Mouse (Mus musculus) embryonic fibroblast, embryonic 13.5 days (primary cell): ENCODE data around the gene Usp50. TPM values are rescaled to one million over a fixed set of nuclear protein-coding genes. Genes with fewer than 3 reads are reported as not detected.

ENCODE experiments used
- H3K27ac ChIP-seq: 2 replicates; pipeline ENCODE4 v1.5.1; 2012; ENCODE audit warnings: low read length, control low read depth, inconsistent platforms; ENCODE audit not compliant: insufficient read depth
- H3K4me1 ChIP-seq: 2 replicates; pipeline ENCODE4 v1.6.1; 2011; ENCODE audit warnings: low read length; ENCODE audit not compliant: control insufficient read depth, insufficient read depth
- H3K4me3 ChIP-seq: 2 replicates; pipeline ENCODE4 v1.5.1; 2011; ENCODE audit warnings: mild to moderate bottlenecking, control low read depth, low read length; ENCODE audit not compliant: insufficient read depth
- CTCF ChIP-seq: IDR thresholded peaks from 2 replicates; pipeline ENCODE4 v1.5.1; 2011; ENCODE audit warnings: mild to moderate bottlenecking, control low read depth, low read length, moderate library complexity, borderline replicate concordance; ENCODE audit not compliant: insufficient read depth
- POLR2A ChIP-seq: IDR thresholded peaks from 2 replicates; pipeline ENCODE4 v1.6.1; 2011; ENCODE audit warnings: low read depth, mild to moderate bottlenecking, control low read depth, low read length, moderate library complexity
- polyA plus RNA-seq: library from polyadenylated mRNA; stranded (reverse); fragments of >200 nt; gene quantifications from 2 replicates; pipeline ENCODE4 v1.2.4, GENCODE M21; 2011; ENCODE audit warnings: low read depth; ENCODE audit not compliant: missing spikeins, insufficient read length

Gene Usp50
- polyA plus RNA-seq, 1 experiment: 6.0 TPM

GRCm38 (mm10) chr2:126673317-126674242 is 109.7 kb downstream of the Usp50 start:
- TF ChIP-seq POLR2A: peak; percentile 33; the same call in 1 of the 2 replicates
- TF ChIP-seq CTCF: no peak
- Histone ChIP-seq H3K4me1 (peaks cover 6% of the 10 kb centered on the region), H3K4me3 (peak overlapping the region; percentile 84), H3K27ac (peak overlapping the region; percentile 84; the same call in 1 of the 2 replicates)

GRCm38 (mm10) chr2:126668621-126669252 is 114.5 kb downstream of the Usp50 start:
- no peak overlapping the region for H3K4me3 ChIP-seq
- H3K27ac ChIP-seq: no peak overlapping the region
- peaks cover 3% of the 10 kb centered on the region; the same call in 1 of the 2 replicates for H3K4me1 ChIP-seq
- no peak for TF ChIP-seq CTCF
- TF ChIP-seq POLR2A: no peak

GRCm38 (mm10) chr2:126665984-126666383 is 117.3 kb downstream of the Usp50 start:
- H3K4me1 ChIP-seq: no peaks in the 10 kb centered on the region
- no peak for TF ChIP-seq POLR2A
- TF ChIP-seq CTCF: no peak
- no peak overlapping the region for H3K4me3 ChIP-seq
- H3K27ac ChIP-seq: no peak overlapping the region

DNA sequence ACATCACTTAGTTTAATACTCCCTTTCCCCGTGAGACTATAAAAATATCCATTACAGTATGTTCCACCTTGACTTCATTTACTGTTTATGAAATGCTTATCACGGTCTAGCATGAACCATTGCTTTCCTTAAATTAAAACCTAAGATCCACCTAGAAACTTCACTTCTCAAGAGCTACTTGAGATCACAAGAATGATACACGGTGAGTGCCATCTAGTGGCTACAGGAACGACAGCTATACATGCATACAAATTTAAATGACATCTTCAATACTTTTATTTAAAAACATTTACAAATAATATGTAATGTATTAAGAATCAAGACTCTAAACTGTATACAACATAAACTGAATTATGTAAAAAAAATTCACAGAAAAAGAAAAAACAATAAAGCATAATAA is 119.8 kb downstream of the Usp50 start:
- no peaks in the 10 kb centered on the region for H3K4me1 ChIP-seq
- H3K27ac ChIP-seq: no peak overlapping the region
- TF ChIP-seq POLR2A (no peak), CTCF (no peak)
- H3K4me3 ChIP-seq: no peak overlapping the region

Other genes with a start within 250 kb of the Usp50 start
- gene Slc27a2, start 231.1 kb downstream of the Usp50 start, polyA plus RNA-seq: not detected in 2 replicates
- not detected in 2 replicates for gene Hdc, start 164.2 kb downstream of the Usp50 start, polyA plus RNA-seq
- 37.2 and 44.9 TPM in 2 replicates for gene Gabpb1, start 107.1 kb downstream of the Usp50 start, polyA plus RNA-seq
- 59.9 and 69.7 TPM in 2 replicates for gene Usp8, start 76.1 kb downstream of the Usp50 start, polyA plus RNA-seq
- gene Trpm7, start 92.8 kb upstream of the Usp50 start, polyA plus RNA-seq: 74.7 and 82.0 TPM in 2 replicates
- gene Sppl2a, start 149.8 kb upstream of the Usp50 start, polyA plus RNA-seq: 85.4 and 88.5 TPM in 2 replicates
- 16.0 and 16.9 TPM in 2 replicates for gene Ap4e1, start 225.2 kb upstream of the Usp50 start, polyA plus RNA-seq